Mouse (Mus musculus): ENCODE data around the gene Tmem144. TPM values are rescaled to one million over a fixed set of nuclear protein-coding genes. Genes with fewer than 3 reads are reported as not detected.

Gene Tmem144
- polyA plus RNA-seq (2012; rRNA removed; ENCODE audit: low replicate concordance): 0.25 and 0.46 TPM in 2 replicates

DNA sequence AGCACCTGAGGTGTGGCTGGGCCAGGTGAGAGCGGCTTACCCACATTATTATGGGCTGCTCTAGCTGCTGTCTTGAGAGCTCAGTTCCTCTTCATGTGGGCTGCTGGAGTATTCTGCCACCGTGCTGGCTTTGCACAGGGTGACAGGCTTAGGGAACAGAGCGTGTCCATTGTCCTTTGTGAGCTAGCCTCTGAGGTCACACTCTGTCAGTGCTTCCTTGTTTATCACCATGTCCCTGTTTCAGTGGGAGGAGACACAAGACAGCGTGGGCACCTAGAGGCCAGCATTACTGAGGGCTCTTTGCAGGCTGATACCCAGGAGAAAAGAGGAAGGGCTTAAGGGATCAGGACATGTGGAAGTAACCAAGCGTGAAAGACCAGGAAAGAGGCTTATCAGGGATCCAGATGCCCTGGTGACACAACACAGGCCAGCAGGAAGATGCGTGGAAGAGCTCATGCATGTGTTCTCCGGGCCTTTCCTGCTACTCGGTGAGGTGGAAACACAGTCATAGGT, at the start of gene Tmem144:
Gene Tmem144 (minus strand): TSS at position 120 of the 513 bp plus-strand sequence.

GRCm38 (mm10) chr3:79884305-79884704, 31.7 kb upstream of the Tmem144 start, which contains the start of gene Fam198b:
Fam198b (plus strand) TSS chr3:79884533.

Other genes starting within 250 kb of the Tmem144 start
- gene 4930579G24Rik, start 223.7 kb downstream of the Tmem144 start, polyA plus RNA-seq (2012; rRNA removed; ENCODE audit: low replicate concordance): 2.0 and 2.2 TPM in 2 replicates
- 126 and 147 TPM in 2 replicates for gene Etfdh, start 223.3 kb downstream of the Tmem144 start, polyA plus RNA-seq (2012; rRNA removed; ENCODE audit: low replicate concordance)
- 0.02 and 0.14 TPM in 2 replicates for gene Rxfp1, start 114.9 kb downstream of the Tmem144 start, polyA plus RNA-seq (2012; rRNA removed; ENCODE audit: low replicate concordance)
- 8.1 and 13.4 TPM in 2 replicates for gene Fam198b, start 31.8 kb upstream of the Tmem144 start, polyA plus RNA-seq (2012; rRNA removed; ENCODE audit: low replicate concordance)